Comparison of ENCODE assay signal across 8 mouse cellular contexts in the genomic region with DNA sequence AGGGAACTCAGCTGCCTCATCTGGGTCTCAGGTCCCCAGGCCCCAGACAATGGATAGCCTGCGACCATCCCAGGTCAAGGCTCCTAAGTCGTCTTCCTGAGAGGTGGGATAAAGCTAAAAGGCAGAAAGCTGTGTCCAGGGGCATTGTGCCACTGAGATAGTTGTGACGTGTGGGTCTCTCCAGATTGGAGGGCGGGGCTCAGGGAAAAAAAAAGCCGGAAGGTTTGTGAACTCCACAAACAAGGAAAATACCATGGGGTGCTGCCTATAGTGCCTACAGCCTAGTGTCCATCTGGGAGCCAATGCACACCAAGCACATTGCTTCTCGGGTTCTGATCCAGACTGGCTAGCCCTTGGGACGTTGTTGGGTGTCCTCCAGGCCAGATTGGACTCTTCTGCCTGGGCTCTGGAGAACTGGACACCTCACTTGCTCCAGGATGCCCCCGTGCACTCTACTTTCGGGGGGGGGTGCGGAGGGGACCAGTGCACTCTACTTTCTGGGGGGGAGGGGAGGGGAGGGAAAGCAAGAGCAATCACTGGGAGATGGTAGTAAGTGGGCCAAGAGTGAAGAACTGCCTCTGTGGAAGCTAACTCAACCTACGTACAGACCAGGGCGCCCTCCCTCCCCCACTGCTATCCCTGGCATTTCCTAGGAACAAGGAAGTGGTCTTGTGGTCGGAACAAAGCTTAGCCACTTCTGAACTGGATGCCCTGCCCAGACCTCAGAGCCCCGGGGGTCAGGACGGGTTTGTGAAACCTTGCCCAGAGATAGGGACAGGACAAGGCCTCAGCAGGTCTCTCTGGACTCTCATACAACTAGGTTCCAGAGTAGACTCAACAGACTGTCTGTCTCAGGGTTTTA. TPM values are rescaled to one million over a fixed set of nuclear protein-coding genes. Genes with fewer than 3 reads are reported as not detected.
DNase-seq lines count a peak whose midpoint lies in the region; ATAC-seq lines count a peak whose summit lies in the region.

No protein-coding gene starts in this region.

- no peaks in the 10 kb centered on the region for H3K36me3 ChIP-seq in stomach, embryonic 15.5 days

- H3K27ac ChIP-seq in stomach, embryonic 15.5 days, result peak overlapping the region; percentile 51; the same call in 1 of the 2 replicates

- no peak overlapping the region for H3K4me2 ChIP-seq in stomach, embryonic 15.5 days

- H3K4me3 ChIP-seq in stomach, embryonic 15.5 days (replicated peaks), result no peak overlapping the region

- H3K27me3 ChIP-seq in stomach, embryonic 15.5 days (replicated peaks), result no peaks in the 10 kb centered on the region

- no peak for ATAC-seq in stomach, embryonic 15.5 days (ENCODE audit: insufficient read depth, low FRiP score, low read depth)

- H3K4me1 ChIP-seq in stomach, embryonic 15.5 days, result peaks cover 40% of the 10 kb centered on the region

- peak; percentile 57 for DNase-seq in cerebellum, adult 11-12 months
- no peak for DNase-seq in cerebellum, adult 9-10 months
- DNase-seq in lung, adult 18-20 months, result peak; percentile 78 to 85
- no peak for DNase-seq in lung, postnatal 14 days
- DNase-seq in kidney, postnatal 14 days, result peak; percentile 55
- DNase-seq in right cerebral cortex, postnatal 14 days, result no peak
- no peak for DNase-seq in right cerebral cortex, postnatal 25 days

- H3K9ac ChIP-seq in stomach, embryonic 15.5 days, result no peak overlapping the region

- 70% methylated on average over 15 of the region's 15 CpGs for WGBS in stomach, embryonic 15.5 days

- H3K9me3 ChIP-seq in stomach, embryonic 15.5 days, result no peaks in the 10 kb centered on the region

RNA-seq across cellular contexts. Expression of gene Pim3, which starts 6.8 kb away (rescaled TPM):
- polyA plus RNA-seq in stomach, embryonic 15.5 days (2015; fragmentation: Nextera tagmentation; extraction: Ambion mirVana), result 68.7 and 74.8 TPM in 2 replicates

RNA-seq across cellular contexts. Expression of gene Creld2, which starts 35.8 kb away (rescaled TPM):
- 124 and 125 TPM in 2 replicates for polyA plus RNA-seq in stomach, embryonic 15.5 days (2015; fragmentation: Nextera tagmentation; extraction: Ambion mirVana)

RNA-seq across cellular contexts. Expression of gene Alg12, which starts 36.1 kb away (rescaled TPM):
- 11.6 and 13.4 TPM in 2 replicates for polyA plus RNA-seq in stomach, embryonic 15.5 days (2015; fragmentation: Nextera tagmentation; extraction: Ambion mirVana)

Comparison
In these comparisons a context has a peak if more than half of its experiments do, and no peak if none do; other contexts are left out.
1. DNase-seq: peak in cerebellum, adult 11-12 months (single experiment), lung, adult 18-20 months (2 of 2) and kidney, postnatal 14 days (single experiment); none in cerebellum, adult 9-10 months (single experiment), lung, postnatal 14 days (single experiment), right cerebral cortex, postnatal 14 days (single experiment) and right cerebral cortex, postnatal 25 days (single experiment).